Mouse (Mus musculus): ENCODE results near the gene Acat1.

DNA sequence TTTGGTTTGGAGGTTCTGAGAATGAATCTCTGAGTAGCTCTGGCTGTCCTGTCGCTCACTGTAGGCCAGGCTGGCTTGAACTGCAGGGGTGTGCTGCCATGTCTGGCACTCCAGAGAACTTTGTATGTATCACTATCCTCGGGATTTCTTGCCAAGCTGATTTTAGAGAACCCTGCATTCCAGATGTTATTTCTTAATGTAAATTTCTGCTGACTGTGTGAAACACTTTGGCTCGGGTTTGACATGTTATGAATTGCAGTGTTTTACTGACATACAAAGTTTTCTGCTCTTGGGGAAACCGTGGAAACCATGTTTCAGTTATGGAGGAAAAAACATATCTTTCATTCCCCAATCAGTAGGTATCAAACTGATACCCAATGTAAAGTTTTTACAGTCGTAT lies 34.5 kb downstream of the Acat1 start:
- TF ChIP-seq POLR2A (IDR thresholded peaks at IDR 0.05; ENCODE audit: extremely low read depth, insufficient read depth, low read length) = no peak
- TF ChIP-seq CTCF (IDR thresholded peaks at IDR 0.05; ENCODE audit: low read depth, low read length) = no peak

Data from liver, adult 2 months (tissue).